Comparison of ENCODE assay signal across 8 mouse cellular contexts in genomic region chr10:96616709-96617116, GRCm38 (mm10). TPM values are rescaled to one million over a fixed set of nuclear protein-coding genes. Genes with fewer than 3 reads are reported as not detected.
A peak's percentile ranks its signal among the peaks of the same experiment; 100 is the strongest.
DNase-seq lines count a peak whose midpoint lies in the region; ATAC-seq and TF ChIP-seq lines count a peak whose summit lies in the region.

Gene Btg1, plus strand, starts transcription at chr10:96617006.

- WGBS in heart, embryonic 11.5 days (ENCODE audit: insufficient replicate concordance): under 1% methylated on average over 37 of the region's 37 CpGs
- 0% methylated on average over 36 of the region's 37 CpGs for WGBS in kidney, embryonic 16.5 days
- under 1% methylated on average over 37 of the region's 37 CpGs for WGBS in liver, adult 2 months

- no peaks in the 10 kb centered on the region for H3K9me3 ChIP-seq in erythroblast, embryonic 14.5 days (ENCODE audit: control insufficient read depth, low read length)
- H3K9me3 ChIP-seq in heart, embryonic 11.5 days (replicated peaks; ENCODE audit: control insufficient read depth, low read length): no peaks in the 10 kb centered on the region
- no peaks in the 10 kb centered on the region for H3K9me3 ChIP-seq in kidney, embryonic 16.5 days (ENCODE audit: low read length)

- H3K27me3 ChIP-seq in C2C12 (ENCODE audit: control insufficient read depth, insufficient read depth, insufficient read length): no peaks in the 10 kb centered on the region
- H3K27me3 ChIP-seq in erythroblast, embryonic 14.5 days (ENCODE audit: control insufficient read depth): no peaks in the 10 kb centered on the region
- no peaks in the 10 kb centered on the region for H3K27me3 ChIP-seq in heart, embryonic 11.5 days (ENCODE audit: control insufficient read depth, insufficient read depth, low read length)
- no peaks in the 10 kb centered on the region for H3K27me3 ChIP-seq in kidney, embryonic 16.5 days (ENCODE audit: insufficient read depth, low read length)
- H3K27me3 ChIP-seq in liver, adult 2 months (ENCODE audit: control insufficient read depth, insufficient read depth, low read length): no peaks in the 10 kb centered on the region
- no peaks in the 10 kb centered on the region for H3K27me3 ChIP-seq in myocyte (ENCODE audit: control insufficient read depth, insufficient read depth, insufficient read length)
- no peaks in the 10 kb centered on the region for H3K27me3 ChIP-seq in splenic B cell, adult 2 months (ENCODE audit: control insufficient read depth, insufficient read depth, low read length, poor library complexity, severe bottlenecking)

- H3K4me1 ChIP-seq in erythroblast, embryonic 14.5 days (ENCODE audit: control insufficient read depth): peaks cover 26% of the 10 kb centered on the region
- H3K4me1 ChIP-seq in heart, embryonic 11.5 days (ENCODE audit: control insufficient read depth, insufficient read depth, low read length): peaks cover 19% of the 10 kb centered on the region
- H3K4me1 ChIP-seq in kidney, embryonic 16.5 days (ENCODE audit: insufficient read depth, low read length): peaks cover 26% of the 10 kb centered on the region
- peaks cover 14% of the 10 kb centered on the region for H3K4me1 ChIP-seq in liver, adult 2 months (ENCODE audit: control insufficient read depth, insufficient read depth, low read length)

- peaks cover 39% of the 10 kb centered on the region for H3K79me3 ChIP-seq in C2C12 (ENCODE audit: low read depth)

- H3K79me2 ChIP-seq in C2C12 (ENCODE audit: control insufficient read depth, insufficient read depth) (peaks cover 49% of the 10 kb centered on the region), myocyte (ENCODE audit: control insufficient read depth, insufficient read depth) (peaks cover 47% of the 10 kb centered on the region)
- H3K79me2 ChIP-seq in liver, adult 2 months (ENCODE audit: control insufficient read depth, insufficient read depth, low read length): peaks cover 8% of the 10 kb centered on the region; the same call in 1 of the 2 replicates

- H3K27ac ChIP-seq in heart, embryonic 11.5 days (ENCODE audit: low read depth, low read length): peak within 1 kb of the TSS; percentile 95
- H3K27ac ChIP-seq in kidney, embryonic 16.5 days (ENCODE audit: low read length): peak within 1 kb of the TSS; percentile 98
- H3K27ac ChIP-seq in liver, adult 2 months (replicated peaks; ENCODE audit: insufficient read depth, low read depth, low read length): peak within 1 kb of the TSS; percentile 92

- ATAC-seq in heart, embryonic 11.5 days (replicated peaks; ENCODE audit: insufficient number of reproducible peaks, low FRiP score, low TSS enrichment): peak; percentile 98
- ATAC-seq in kidney, embryonic 16.5 days (ENCODE audit: low FRiP score, low TSS enrichment): peak; percentile 97

- peak within 1 kb of the TSS; percentile 63 for H3K4me2 ChIP-seq in heart, embryonic 11.5 days
- peak within 1 kb of the TSS; percentile 70 for H3K4me2 ChIP-seq in kidney, embryonic 16.5 days (replicated peaks; ENCODE audit: low read depth, low read length)
- H3K4me2 ChIP-seq in myocyte (ENCODE audit: low read depth): peak within 1 kb of the TSS; percentile 95

- peak; percentile 93; the same call in 1 of the 2 replicates for TF ChIP-seq POLR2A in brain, embryonic 14.5 days (IDR thresholded peaks at IDR 0.05; ENCODE audit: borderline replicate concordance, extremely low read depth, insufficient read depth, insufficient read length, poor library complexity, severe bottlenecking)
- TF ChIP-seq POLR2A in liver, adult 2 months (IDR thresholded peaks at IDR 0.05; ENCODE audit: extremely low read depth, insufficient read depth, low read length): peak; percentile 100
- TF ChIP-seq POLR2A in myocyte (IDR thresholded peaks at IDR 0.05; ENCODE audit: insufficient read length, low read depth): peak; percentile 87

- peak within 1 kb of the TSS; percentile 100 for H3K9ac ChIP-seq in heart, embryonic 11.5 days (ENCODE audit: low read depth, low read length)
- H3K9ac ChIP-seq in kidney, embryonic 16.5 days (replicated peaks; ENCODE audit: low read length): peak within 1 kb of the TSS; percentile 100
- peak within 1 kb of the TSS; percentile 90 for H3K9ac ChIP-seq in liver, adult 2 months (ENCODE audit: low read depth, low read length)

- peak within 1 kb of the TSS; percentile 87 for H3ac ChIP-seq in C2C12 (ENCODE audit: control insufficient read depth, insufficient read length, low read depth)
- peak within 1 kb of the TSS; percentile 74 for H3ac ChIP-seq in myocyte (ENCODE audit: control insufficient read depth, insufficient read length)

- H3K36me3 ChIP-seq in C2C12 (ENCODE audit: control insufficient read depth, insufficient read depth) (peaks cover 24% of the 10 kb centered on the region), myocyte (ENCODE audit: control insufficient read depth, insufficient read depth) (peaks cover 24% of the 10 kb centered on the region)
- peaks cover 17% of the 10 kb centered on the region for H3K36me3 ChIP-seq in erythroblast, embryonic 14.5 days (ENCODE audit: control insufficient read depth)
- no peaks in the 10 kb centered on the region for H3K36me3 ChIP-seq in heart, embryonic 11.5 days (ENCODE audit: control insufficient read depth, insufficient read depth, low read length)
- peaks cover 3% of the 10 kb centered on the region; the same call in 1 of the 2 replicates for H3K36me3 ChIP-seq in kidney, embryonic 16.5 days (ENCODE audit: insufficient read depth, low read length)
- peaks cover 10% of the 10 kb centered on the region for H3K36me3 ChIP-seq in liver, adult 2 months (ENCODE audit: control insufficient read depth, insufficient read depth, low read length)
- peaks cover 26% of the 10 kb centered on the region for H3K36me3 ChIP-seq in splenic B cell, adult 2 months (ENCODE audit: control insufficient read depth, insufficient read depth, low read length, poor library complexity, severe bottlenecking)

- no peak for TF ChIP-seq CTCF in C2C12 (IDR thresholded peaks at IDR 0.05; ENCODE audit: control insufficient read depth, insufficient read depth, insufficient read length)
- TF ChIP-seq CTCF in brain, embryonic 14.5 days (IDR thresholded peaks at IDR 0.05; ENCODE audit: borderline replicate concordance, extremely low read depth, insufficient read depth, insufficient read length): 0 out of 2 replicates have a peak, but pooled peaks have one; percentile 31
- TF ChIP-seq CTCF in liver, adult 2 months (IDR thresholded peaks at IDR 0.05; ENCODE audit: low read depth, low read length): 0 out of 2 replicates have a peak, but pooled peaks have one; percentile 14

- H3K4me3 ChIP-seq in C2C12 (ENCODE audit: insufficient read depth, poor library complexity, severe bottlenecking): peak within 1 kb of the TSS; percentile 94
- H3K4me3 ChIP-seq in erythroblast, embryonic 14.5 days (replicated peaks): peak within 1 kb of the TSS; percentile 91
- H3K4me3 ChIP-seq in heart, embryonic 11.5 days (ENCODE audit: low read depth, low read length): peak within 1 kb of the TSS; percentile 75
- H3K4me3 ChIP-seq in kidney, embryonic 16.5 days (ENCODE audit: low read length): peak within 1 kb of the TSS; percentile 99
- peak within 1 kb of the TSS; percentile 79 for H3K4me3 ChIP-seq in liver, adult 2 months (ENCODE audit: insufficient read depth, low read depth, low read length)
- peak within 1 kb of the TSS; percentile 99 for H3K4me3 ChIP-seq in myocyte

- DNase-seq in brain, embryonic 14.5 days (ENCODE audit: low read depth): peak; percentile 100
- peak; percentile 92 for DNase-seq in liver, adult 2 months (ENCODE audit: extremely low read depth, low read depth, low spot score)
- DNase-seq in splenic B cell, adult 2 months (ENCODE audit: low read depth, low spot score): peak; percentile 100

TF ChIP-seq in C2C12, 6 proteins besides CTCF, POLR2A, EP300 and RAD21:
- TF ChIP-seq MAX (IDR thresholded peaks at IDR 0.05) (peak; percentile 79), USF1 (IDR thresholded peaks at IDR 0.05; ENCODE audit: low read depth) (no peak)
TF ChIP-seq in C2C12: peak in this region for 1.

TF ChIP-seq in myocyte, 11 proteins besides CTCF, POLR2A, EP300 and RAD21:
- TF ChIP-seq TCF3 (IDR thresholded peaks at IDR 0.05; ENCODE audit: insufficient read length, low read depth) (no peak), USF1 (IDR thresholded peaks at IDR 0.05; ENCODE audit: low read depth) (no peak), MYOG (IDR thresholded peaks at IDR 0.05; ENCODE audit: control insufficient read depth in 1 of 3, insufficient read depth in 1 of 3, insufficient read length in 2 of 3, low read depth in 2 of 3) (peak in 1 of 3 experiments; percentile 16), POLR2AphosphoS2 (IDR thresholded peaks at IDR 0.05; ENCODE audit: insufficient read length, low read depth) (peak; percentile 98), SRF (IDR thresholded peaks at IDR 0.05; ENCODE audit: control insufficient read depth, insufficient read length, low read depth) (peak; percentile 18), E2F4 (IDR thresholded peaks at IDR 0.05; ENCODE audit: insufficient read depth) (no peak), MAX (IDR thresholded peaks at IDR 0.05; ENCODE audit: low read depth) (no peak), CEBPB (IDR thresholded peaks at IDR 0.05; ENCODE audit: insufficient read depth, poor library complexity, severe bottlenecking) (0 out of 2 replicates have a peak, but pooled peaks have one; percentile 27), MYOD1 (IDR thresholded peaks at IDR 0.05; ENCODE audit: control insufficient read depth in 1 of 3, insufficient read length in 2 of 3, low read depth in 2 of 3) (no peak), TCF12 (IDR thresholded peaks at IDR 0.05; ENCODE audit: insufficient read depth, poor library complexity, severe bottlenecking) (no peak), REST (IDR thresholded peaks at IDR 0.05; ENCODE audit: insufficient read depth, insufficient read length) (peak; percentile 51)
TF ChIP-seq in myocyte: peak in this region for 5.

RNA-seq across cellular contexts. Expression of gene Btg1, which starts in this region (rescaled TPM):
- polyA plus RNA-seq in C2C12 (2012; fragmentation: generic; extraction: Trizol): 31.7 TPM
- polyA plus RNA-seq in brain, embryonic 14.5 days (2012; rRNA removed): 33.7 and 43.3 TPM in 2 replicates
- polyA plus RNA-seq in erythroblast, embryonic 14.5 days (2012): 1.5 and 1.6 TPM in 2 replicates
- 35.2 and 36.6 TPM in 2 replicates for polyA plus RNA-seq in heart, embryonic 11.5 days (2014; fragmentation: Nextera tagmentation; extraction: Ambion mirVana)
- 47.9 and 51.4 TPM in 2 replicates for polyA plus RNA-seq in kidney, embryonic 16.5 days (2015; fragmentation: Nextera tagmentation; extraction: Ambion mirVana)
- 12.6 and 28.1 TPM in 2 replicates for total RNA-seq in liver, adult 2 months (2014; rRNA removed)
- 11.2 and 19.1 TPM in 2 replicates for polyA plus RNA-seq in liver, adult 2 months (2012; rRNA removed)
- polyA plus RNA-seq in myocyte (2012; fragmentation: generic; extraction: Trizol): 49.9 TPM

Comparison
In these comparisons a context has a peak if more than half of its experiments do, and no peak if none do; other contexts are left out.
1. Peak in every context shown above with its lines: DNase-seq, ATAC-seq, H3K4me3 ChIP-seq and H3K27ac ChIP-seq.